Mouse (Mus musculus) G1E (cell line): ENCODE measurements around the gene Clec11a.

ENCODE experiments used
- CTCF ChIP-seq: IDR thresholded peaks from 2 replicates; pipeline ENCODE4 v1.5.1; 2012; ENCODE audit warnings: low read depth, low read length, inconsistent platforms, mixed read lengths
- GATA1 ChIP-seq: IDR thresholded peaks from 2 replicates; pipeline ENCODE4 v1.6.1; 2012; ENCODE audit warnings: borderline replicate concordance, low read length, inconsistent platforms, mixed read lengths
- POLR2AphosphoS5 ChIP-seq: IDR thresholded peaks from 2 replicates; pipeline ENCODE4 v1.6.1; 2012; ENCODE audit warnings: low read depth, low read length, inconsistent platforms; ENCODE audit not compliant: insufficient replicate concordance

GRCm38 (mm10) chr7:44261147-44261546 lies 45.6 kb downstream of the Clec11a start, which contains the start of gene Gm15517:
- no peak for TF ChIP-seq CTCF
- no peak for TF ChIP-seq POLR2AphosphoS5
- TF ChIP-seq GATA1 = no peak
